Mouse (Mus musculus) heart, postnatal 0 days (tissue): ENCODE results near the gene Armc5. TPM values are rescaled to one million over a fixed set of nuclear protein-coding genes. Genes with fewer than 3 reads are reported as not detected.

Experiments used
- ATAC-seq: fragments of 200-750 bp; cut with Nextera tagmentation; 2 replicates; pipeline ENCODE4 v1.8.0; 2017; ENCODE audit warnings: low read depth, moderate number of reproducible peaks, moderate library complexity; ENCODE audit not compliant: insufficient read depth
- DNase-seq: peaks from one replicate; pipeline ENCODE4 v3.0.0-alpha.2; 2016; ENCODE audit warnings: low spot score
- H3K27ac ChIP-seq: fragments of 300-500 bp; sonication (generic); 2 replicates; pipeline ENCODE4 v1.5.1; 2014; ENCODE audit warnings: low read depth, mild to moderate bottlenecking
- H3K27me3 ChIP-seq: fragments of 300-500 bp; sonication (generic); 2 replicates; pipeline ENCODE4 v1.6.1; 2014; ENCODE audit warnings: low read length, mixed read lengths; ENCODE audit not compliant: control insufficient read depth, insufficient read depth
- H3K36me3 ChIP-seq: fragments of 300-500 bp; sonication (generic); replicated peaks from 2 replicates; pipeline ENCODE4 v1.6.1; 2014; ENCODE audit warnings: low read length, mixed read lengths; ENCODE audit not compliant: control insufficient read depth, insufficient read depth
- H3K4me1 ChIP-seq: fragments of 300-500 bp; sonication (generic); 2 replicates; pipeline ENCODE4 v1.6.1; 2014; ENCODE audit warnings: antibody characterized with exemption; ENCODE audit not compliant: control insufficient read depth, insufficient read depth
- H3K4me2 ChIP-seq: fragments of 300-500 bp; sonication (generic); 2 replicates; pipeline ENCODE4 v1.6.1; 2014; ENCODE audit warnings: low read depth, mild to moderate bottlenecking, low read length, moderate library complexity
- H3K4me3 ChIP-seq: fragments of 300-500 bp; sonication (generic); 2 replicates; pipeline ENCODE4 v1.5.1; 2014; ENCODE audit warnings: low read depth, low read length
- H3K9ac ChIP-seq: fragments of 300-500 bp; sonication (generic); replicated peaks from 2 replicates; pipeline ENCODE4 v1.6.1; 2014; ENCODE audit warnings: low read depth, low read length, mixed read lengths
- H3K9me3 ChIP-seq: fragments of 300-500 bp; sonication (generic); replicated peaks from 2 replicates; pipeline ENCODE4 v1.6.1; 2016; ENCODE audit warnings: low read length; ENCODE audit not compliant: control insufficient read depth
- CTCF ChIP-seq: IDR thresholded peaks from 2 replicates; pipeline ENCODE4 v1.5.1; 2016; ENCODE audit warnings: antibody characterized with exemption, control low read depth, low read depth
- EP300 ChIP-seq: IDR thresholded peaks from 2 replicates; pipeline ENCODE4 v1.6.1; 2016; ENCODE audit warnings: antibody characterized with exemption, low read depth
- WGBS: fragments of 180-500 bp; shearing (Covaris S2); extraction: QIAGEN DNeasy Blood & Tissue Kit; methylation state at CpG from one replicate; pipeline ENCODE4 v1.1.7; 2014; 5-methylcytosine and 5-hydroxymethylcytosine counted together
- polyA plus RNA-seq: library from polyadenylated mRNA; unstranded; fragments of >200 nt; fragmentation: Nextera tagmentation; extraction: Ambion mirVana; gene quantifications from 2 replicates; pipeline ENCODE4 v1.2.1, GENCODE M21; 2015
- total RNA-seq: library from RNA; depleted of rRNA; stranded (reverse); fragments of >200 nt; gene quantifications from 2 replicates; pipeline ENCODE4 v1.2.3, GENCODE M21; 2014; ENCODE audit warnings: low replicate concordance; rRNA removed

Armc5 gene
- 18.9 and 32.0 TPM in 2 replicates for total RNA-seq
- 8.3 and 8.9 TPM in 2 replicates for polyA plus RNA-seq

DNA sequence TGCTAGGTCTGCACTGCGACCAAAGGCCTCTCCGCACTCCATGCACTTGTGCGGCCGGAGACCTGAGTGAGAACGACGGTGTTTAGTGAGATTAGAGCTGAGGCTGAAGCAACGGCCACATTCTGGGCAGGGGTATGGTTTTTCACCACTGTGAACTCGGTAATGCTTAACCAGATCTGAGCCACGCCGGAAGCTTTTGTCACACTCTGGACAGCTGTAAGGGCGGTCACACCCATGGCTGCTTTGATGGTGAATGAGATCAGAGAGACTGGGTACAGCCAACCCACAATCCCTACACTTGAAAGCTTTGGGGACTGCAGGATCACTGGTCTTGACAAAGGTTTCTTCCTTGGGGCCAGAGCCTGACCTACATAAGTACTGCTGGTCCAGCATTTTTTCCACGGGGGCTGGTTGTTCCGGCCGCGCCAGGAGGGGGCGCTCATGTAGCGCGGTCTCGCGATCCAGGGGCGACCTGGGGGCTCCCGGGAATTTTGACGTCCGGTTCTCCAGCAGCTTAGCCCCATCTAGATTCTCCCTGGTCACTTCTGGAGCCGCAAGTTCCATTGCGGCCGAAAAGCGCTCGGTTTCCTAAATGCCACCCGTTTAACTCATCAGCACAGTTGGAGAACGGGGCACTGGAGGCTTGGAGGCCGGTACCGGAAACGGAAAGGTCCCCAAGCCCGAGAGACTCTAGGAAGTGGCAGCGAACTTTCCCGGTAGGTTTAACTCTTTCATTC lies at the start of gene Armc5:
Armc5 (plus strand) TSS at position 487 of the 737 bp plus-strand sequence.
- WGBS = 26% methylated on average over 37 of the region's 37 CpGs
- DNase-seq (peak; percentile 84), ATAC-seq (peak; percentile 37)
- no peaks in the 10 kb centered on the region; the same call in 1 of the 2 replicates for H3K4me1 ChIP-seq
- no peaks in the 10 kb centered on the region for H3K9me3 ChIP-seq
- peak within 1 kb of the TSS; percentile 86 for H3K4me2 ChIP-seq
- peaks cover 30% of the 10 kb centered on the region for H3K36me3 ChIP-seq
- TF ChIP-seq EP300 = no peak
- peak; percentile 67 for TF ChIP-seq CTCF
- peak within 1 kb of the TSS; percentile 99 for H3K27ac ChIP-seq
- peak within 1 kb of the TSS; percentile 79 for H3K9ac ChIP-seq
- no peaks in the 10 kb centered on the region for H3K27me3 ChIP-seq
- peak within 1 kb of the TSS; percentile 76 for H3K4me3 ChIP-seq

DNA sequence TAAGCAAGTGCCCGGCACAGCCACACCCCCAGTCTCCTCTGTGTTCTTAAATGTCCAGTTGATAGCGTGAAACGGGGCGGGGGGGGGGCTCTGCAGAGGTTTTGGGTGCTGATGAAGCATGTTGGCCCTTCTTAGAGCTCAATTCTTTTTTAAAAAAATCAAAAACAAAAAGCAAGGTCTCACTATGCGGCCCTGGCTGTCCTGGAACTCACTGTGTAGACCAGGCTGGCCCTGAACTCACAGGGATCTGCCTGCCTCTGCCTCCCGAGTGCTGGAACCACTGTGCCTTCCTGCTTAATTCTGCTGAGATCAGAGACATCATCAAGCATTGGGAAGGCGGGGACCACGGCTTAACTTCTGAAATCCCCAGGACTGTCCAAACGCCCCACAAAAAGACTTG lies 35.5 kb upstream of the Armc5 start:
- H3K27me3 ChIP-seq = no peaks in the 10 kb centered on the region
- 90% methylated on average over 9 of the region's 9 CpGs for WGBS
- H3K4me3 ChIP-seq = no peak overlapping the region
- no peaks in the 10 kb centered on the region for H3K9me3 ChIP-seq
- H3K36me3 ChIP-seq = peaks cover 5% of the 10 kb centered on the region; the same call in 1 of the 2 replicates
- H3K4me1 ChIP-seq = 0 out of 2 replicates have a peak, but pooled peaks cover 4% of the 10 kb centered on the region
- DNase-seq (no peak), ATAC-seq (no peak)
- TF ChIP-seq CTCF (no peak), EP300 (no peak)
- H3K4me2 ChIP-seq = no peak overlapping the region
- no peak overlapping the region for H3K9ac ChIP-seq
- no peak overlapping the region for H3K27ac ChIP-seq

GRCm38 (mm10) chr7:128203071-128203470 lies 34.1 kb upstream of the Armc5 start:
- 56% methylated on average over 9 of the region's 9 CpGs for WGBS
- Histone ChIP-seq H3K9me3 (no peaks in the 10 kb centered on the region), H3K27me3 (no peaks in the 10 kb centered on the region), H3K9ac (no peak overlapping the region), H3K4me3 (no peak overlapping the region), H3K27ac (no peak overlapping the region), H3K4me2 (no peak overlapping the region; the same call in 1 of the 2 replicates), H3K4me1 (0 out of 2 replicates have a peak, but pooled peaks cover 4% of the 10 kb centered on the region), H3K36me3 (peaks cover 5% of the 10 kb centered on the region; the same call in 1 of the 2 replicates)
- TF ChIP-seq EP300 (no peak), CTCF (no peak)
- ATAC-seq = peak; percentile 18
- peak; percentile 23 for DNase-seq

- H3K4me3 ChIP-seq = 0 out of 2 replicates have a peak overlapping the region, but pooled peaks have one; percentile 61
- H3K4me1 ChIP-seq = 0 out of 2 replicates have a peak, but pooled peaks cover 4% of the 10 kb centered on the region
- H3K9me3 ChIP-seq = no peaks in the 10 kb centered on the region
- 89% methylated on average over 8 of the region's 8 CpGs for WGBS
- TF ChIP-seq CTCF (no peak), EP300 (no peak)
- DNase-seq (no peak), ATAC-seq (no peak)
- H3K36me3 ChIP-seq = peaks cover 5% of the 10 kb centered on the region; the same call in 1 of the 2 replicates
- no peak overlapping the region for H3K9ac ChIP-seq
- peak overlapping the region; percentile 65 for H3K4me2 ChIP-seq
- 0 out of 2 replicates have a peak overlapping the region, but pooled peaks have one; percentile 99 for H3K27ac ChIP-seq
- no peaks in the 10 kb centered on the region for H3K27me3 ChIP-seq
These were observed 33.0 kb upstream of the Armc5 start for GRCm38 (mm10) chr7:128204179-128204578.

GRCm38 (mm10) chr7:128205695-128206094 lies 31.4 kb upstream of the Armc5 start:
- Histone ChIP-seq H3K9ac (peak overlapping the region; percentile 77), H3K4me1 (0 out of 2 replicates have a peak, but pooled peaks cover 4% of the 10 kb centered on the region), H3K4me3 (peak overlapping the region; percentile 61), H3K36me3 (peaks cover 5% of the 10 kb centered on the region; the same call in 1 of the 2 replicates), H3K27ac (peak overlapping the region; percentile 99), H3K9me3 (no peaks in the 10 kb centered on the region), H3K4me2 (peak overlapping the region; percentile 65), H3K27me3 (no peaks in the 10 kb centered on the region)
- TF ChIP-seq CTCF (no peak), EP300 (no peak)
- 35% methylated on average over 18 of the region's 18 CpGs for WGBS
- DNase-seq = no peak
- peak; percentile 55 for ATAC-seq
